Mouse (Mus musculus): Measurements from ENCODE around the gene 4930467E23Rik.
"Not testable (repeated sequence)": the region's sequence is repeated elsewhere in the genome, so short reads cannot be mapped to it uniquely, and the experiment has no call there.

- not testable (repeated sequence) for TF ChIP-seq CTCF (IDR thresholded peaks at IDR 0.05; ENCODE audit: borderline replicate concordance, insufficient read depth, low read depth, low read length); POLR2A (IDR thresholded peaks at IDR 0.05; ENCODE audit: borderline replicate concordance, insufficient read depth, low read length)
Measured at GRCm38 (mm10) chr8:19778126-19778525, 48.8 kb downstream of the 4930467E23Rik start.
